Mouse (Mus musculus): ENCODE measurements around the gene Setd2. TPM values are rescaled to one million over a fixed set of nuclear protein-coding genes. Genes with fewer than 3 reads are reported as not detected.

Setd2 gene
- polyA plus RNA-seq, 1 experiment from 2014 or later: 43.3 TPM

- WGBS: 62% methylated on average over 11 of the region's 11 CpGs
- Histone ChIP-seq H3K9ac (peak overlapping the region; percentile 76), H3K4me1 (peaks cover 24% of the 10 kb centered on the region), H3K27ac (0 out of 2 replicates have a peak overlapping the region, but pooled peaks have one; percentile 89), H3K4me2 (replicated peaks) (peak overlapping the region; percentile 93), H3K36me3 (peaks cover 26% of the 10 kb centered on the region), H3K4me3 (peak overlapping the region; percentile 60), H3K27me3 (peaks cover 8% of the 10 kb centered on the region), H3K9me3 (no peaks in the 10 kb centered on the region)
- ATAC-seq (ENCODE audit: low FRiP score, low read depth): no peak
Measured at GRCm38 (mm10) chr9:110625350-110625908, 93.0 kb downstream of the Setd2 start.

DNA sequence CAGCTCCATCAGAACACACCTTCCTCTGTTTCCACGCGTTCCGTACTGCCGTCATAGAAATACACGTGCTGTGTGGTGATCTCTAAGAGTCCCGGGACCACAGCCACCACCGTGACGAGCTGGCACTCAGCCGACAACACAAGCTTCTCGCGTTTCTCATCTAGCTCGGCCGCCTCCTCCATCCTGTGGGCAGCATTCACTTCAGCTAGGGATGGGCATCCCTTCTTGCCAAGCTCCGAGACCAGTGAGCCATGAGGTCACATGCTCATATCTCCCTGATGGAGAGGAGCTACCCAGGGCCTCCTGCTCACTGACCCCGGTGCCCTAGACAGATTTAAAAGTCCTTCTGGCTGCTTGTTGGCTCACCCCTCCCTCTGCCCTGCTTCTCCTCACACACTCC, 97.8 kb downstream of the Setd2 start:
- peaks cover 55% of the 10 kb centered on the region for H3K27me3 ChIP-seq
- no peak overlapping the region for H3K27ac ChIP-seq
- H3K9me3 ChIP-seq: no peaks in the 10 kb centered on the region
- 88% methylated on average over 15 of the region's 15 CpGs for WGBS
- H3K4me1 ChIP-seq: peaks cover 16% of the 10 kb centered on the region; the same call in 1 of the 2 replicates
- H3K36me3 ChIP-seq: no peaks in the 10 kb centered on the region
- H3K4me3 ChIP-seq: no peak overlapping the region
- no peak overlapping the region for H3K4me2 ChIP-seq (replicated peaks)
- ATAC-seq (ENCODE audit: low FRiP score, low read depth): no peak
- H3K9ac ChIP-seq: no peak overlapping the region

GRCm38 (mm10) chr9:110631191-110631590, 98.8 kb downstream of the Setd2 start:
- peak overlapping the region; percentile 39; the same call in 1 of the 2 replicates for H3K9ac ChIP-seq
- H3K27me3 ChIP-seq: peaks cover 62% of the 10 kb centered on the region
- 14% methylated on average over 10 of the region's 10 CpGs for WGBS
- H3K4me2 ChIP-seq (replicated peaks): peak overlapping the region; percentile 63
- no peak overlapping the region for H3K27ac ChIP-seq
- no peaks in the 10 kb centered on the region for H3K9me3 ChIP-seq
- peak overlapping the region; percentile 35 for H3K4me3 ChIP-seq
- 0 out of 2 replicates have a peak, but pooled peaks cover 11% of the 10 kb centered on the region for H3K4me1 ChIP-seq
- H3K36me3 ChIP-seq: no peaks in the 10 kb centered on the region
- ATAC-seq (ENCODE audit: low FRiP score, low read depth): no peak

DNA sequence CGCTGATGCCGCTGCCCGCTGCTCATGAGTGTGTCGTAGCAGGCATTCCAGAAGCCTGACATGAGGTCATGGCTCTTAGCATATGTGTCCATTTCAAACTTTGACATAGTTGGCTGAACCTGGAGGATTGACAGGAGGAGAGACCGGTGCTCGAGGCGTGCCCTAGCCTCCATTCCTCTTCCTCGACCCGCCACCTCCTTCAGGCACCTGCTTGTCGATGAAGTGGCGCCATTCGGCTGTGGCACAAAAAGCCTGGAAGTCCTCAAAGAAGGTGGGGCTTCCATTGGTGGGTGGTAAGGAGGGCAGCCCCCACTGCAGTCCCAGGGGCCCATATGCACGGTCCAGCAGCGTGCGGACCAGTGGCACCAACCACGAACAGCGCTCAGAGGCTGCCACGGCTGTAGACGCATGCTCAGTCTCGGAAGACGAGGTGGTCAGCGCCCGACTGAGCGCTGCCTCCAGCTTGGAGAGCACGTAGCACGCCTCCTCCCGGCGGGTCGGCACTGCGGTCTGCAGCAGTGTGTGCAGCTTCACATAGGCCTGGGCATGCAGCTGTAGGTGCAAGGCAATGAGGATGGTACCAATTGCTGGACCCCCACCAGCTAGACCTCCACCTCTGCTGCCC, 99.4 kb downstream of the Setd2 start:
- 8% methylated on average over 30 of the region's 30 CpGs for WGBS
- peak overlapping the region; percentile 63 for H3K4me2 ChIP-seq (replicated peaks)
- peak overlapping the region; percentile 35 for H3K4me3 ChIP-seq
- H3K4me1 ChIP-seq: 0 out of 2 replicates have a peak, but pooled peaks cover 11% of the 10 kb centered on the region
- H3K36me3 ChIP-seq: no peaks in the 10 kb centered on the region
- peaks cover 65% of the 10 kb centered on the region for H3K27me3 ChIP-seq
- no peak; the same call in 1 of the 2 replicates for ATAC-seq (ENCODE audit: low FRiP score, low read depth)
- H3K27ac ChIP-seq: no peak overlapping the region
- H3K9ac ChIP-seq: no peak overlapping the region
- no peaks in the 10 kb centered on the region for H3K9me3 ChIP-seq

DNA sequence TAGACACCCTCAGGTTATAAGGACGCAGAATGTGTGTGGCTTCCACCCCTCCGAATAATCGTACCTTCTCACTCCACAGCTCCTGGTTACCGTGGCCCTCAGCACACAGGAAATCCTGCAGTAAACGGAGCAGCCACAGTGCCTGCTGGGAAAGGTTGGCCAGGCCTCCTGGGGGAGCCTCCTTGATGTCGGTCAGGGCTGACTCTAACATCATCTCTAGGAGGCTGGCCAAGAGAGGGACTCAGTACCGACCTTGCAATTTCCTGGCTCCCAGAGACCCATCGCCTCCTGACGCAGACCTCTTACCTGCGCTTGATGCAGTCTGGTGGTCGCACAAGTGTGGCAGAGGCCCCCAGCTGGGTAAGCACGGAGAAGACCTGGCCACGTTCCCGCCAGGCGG, 100.3 kb downstream of the Setd2 start:
- no peak overlapping the region for H3K27ac ChIP-seq
- 77% methylated on average over 15 of the region's 15 CpGs for WGBS
- H3K9ac ChIP-seq: no peak overlapping the region
- H3K9me3 ChIP-seq: no peaks in the 10 kb centered on the region
- H3K4me2 ChIP-seq (replicated peaks): no peak overlapping the region
- peaks cover 65% of the 10 kb centered on the region for H3K27me3 ChIP-seq
- 0 out of 2 replicates have a peak, but pooled peaks cover 11% of the 10 kb centered on the region for H3K4me1 ChIP-seq
- H3K4me3 ChIP-seq: no peak overlapping the region
- no peak for ATAC-seq (ENCODE audit: low FRiP score, low read depth)
- no peaks in the 10 kb centered on the region for H3K36me3 ChIP-seq

DNA sequence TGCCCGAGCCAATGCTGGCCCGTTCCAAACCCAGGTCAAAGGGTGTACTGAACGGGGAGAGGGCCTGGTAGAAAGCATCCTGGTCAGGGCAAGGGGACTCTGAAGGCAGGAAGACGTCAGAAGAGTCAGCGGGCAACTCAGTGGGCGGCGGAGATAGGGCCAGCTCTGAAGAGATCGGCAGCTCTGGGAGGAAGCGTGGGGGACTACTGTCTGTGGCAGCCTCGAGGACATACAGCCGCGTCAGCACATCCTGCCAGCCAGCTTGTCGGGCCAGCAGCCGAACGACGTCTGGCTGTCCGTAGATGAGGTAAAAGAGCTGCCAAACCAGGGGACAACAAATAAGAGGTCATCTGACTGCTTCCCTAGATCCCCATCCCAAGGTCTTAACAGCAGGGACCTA, 101.5 kb downstream of the Setd2 start:
- WGBS: 76% methylated on average over 17 of the region's 17 CpGs
- ATAC-seq (ENCODE audit: low FRiP score, low read depth): no peak
- H3K9me3 ChIP-seq: no peaks in the 10 kb centered on the region

GRCm38 (mm10) chr9:110635225-110635624, 102.8 kb downstream of the Setd2 start:
- no peak for ATAC-seq (ENCODE audit: low FRiP score, low read depth)
- Histone ChIP-seq H3K27ac (no peak overlapping the region), H3K36me3 (no peaks in the 10 kb centered on the region), H3K4me2 (replicated peaks) (peak overlapping the region; percentile 23; the same call in 1 of the 2 replicates), H3K4me1 (0 out of 2 replicates have a peak, but pooled peaks cover 11% of the 10 kb centered on the region), H3K4me3 (no peak overlapping the region), H3K27me3 (peaks cover 60% of the 10 kb centered on the region), H3K9me3 (no peaks in the 10 kb centered on the region), H3K9ac (no peak overlapping the region)
- 9% methylated on average over 19 of the region's 19 CpGs for WGBS

More for the DNA sequence above, 101.5 kb downstream of the Setd2 start:
- Histone ChIP-seq H3K9ac (no peak overlapping the region), H3K36me3 (no peaks in the 10 kb centered on the region), H3K27me3 (peaks cover 65% of the 10 kb centered on the region), H3K4me1 (0 out of 2 replicates have a peak, but pooled peaks cover 11% of the 10 kb centered on the region), H3K27ac (no peak overlapping the region), H3K4me3 (no peak overlapping the region), H3K4me2 (replicated peaks) (no peak overlapping the region)

DNA sequence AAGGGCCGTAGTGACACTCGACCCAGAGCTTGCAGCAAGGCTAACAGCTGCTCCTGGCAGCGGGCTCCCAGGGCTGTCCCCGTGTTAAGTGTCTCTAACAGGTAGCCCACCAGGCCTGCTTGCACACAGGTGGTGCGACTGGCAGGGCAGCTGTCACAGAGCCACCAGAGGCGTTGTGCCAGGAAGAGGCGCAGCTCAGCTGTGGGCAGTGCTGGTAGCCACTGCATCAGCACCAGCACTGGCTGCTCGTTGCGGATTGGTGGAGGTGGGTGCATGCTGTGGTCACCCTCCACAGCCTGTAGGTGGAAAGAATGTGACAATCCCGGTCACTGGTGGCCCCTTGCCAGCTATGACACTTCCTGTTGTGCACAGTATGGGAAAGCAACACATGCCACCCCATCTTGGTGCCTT, 106.2 kb downstream of the Setd2 start:
- Histone ChIP-seq H3K27me3 (peaks cover 26% of the 10 kb centered on the region), H3K4me1 (0 out of 2 replicates have a peak, but pooled peaks cover 3% of the 10 kb centered on the region), H3K36me3 (no peaks in the 10 kb centered on the region), H3K4me3 (no peak overlapping the region), H3K4me2 (replicated peaks) (no peak overlapping the region), H3K9ac (no peak overlapping the region), H3K9me3 (no peaks in the 10 kb centered on the region), H3K27ac (no peak overlapping the region)
- 76% methylated on average over 10 of the region's 10 CpGs for WGBS
- no peak for ATAC-seq (ENCODE audit: low FRiP score, low read depth)

DNA sequence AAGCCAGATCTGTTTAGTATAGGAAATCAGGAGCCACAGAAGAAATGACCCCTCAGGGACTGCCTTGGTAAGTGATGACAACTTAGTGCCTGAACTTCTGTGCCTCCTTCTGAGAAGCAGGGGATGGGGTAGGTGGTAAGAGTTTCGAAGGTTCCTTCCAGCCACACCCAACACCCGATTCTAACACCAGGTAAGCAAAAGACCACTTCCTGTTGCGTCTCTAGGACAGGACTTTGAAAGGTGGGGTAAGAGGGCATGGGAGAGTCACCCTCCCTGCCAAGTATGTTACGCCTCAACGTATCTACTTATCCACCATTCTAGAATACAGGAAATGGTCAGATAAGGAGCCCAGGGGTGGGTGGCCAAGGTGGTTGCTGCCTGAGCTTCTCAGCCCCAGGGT, 108.6 kb downstream of the Setd2 start:
- 81% methylated on average over 5 of the region's 5 CpGs for WGBS

GRCm38 (mm10) chr9:110642812-110643524, 110.6 kb downstream of the Setd2 start:
- Histone ChIP-seq H3K4me2 (replicated peaks) (no peak overlapping the region), H3K4me1 (no peaks in the 10 kb centered on the region), H3K27ac (no peak overlapping the region), H3K27me3 (no peaks in the 10 kb centered on the region), H3K36me3 (no peaks in the 10 kb centered on the region), H3K4me3 (no peak overlapping the region), H3K9ac (no peak overlapping the region), H3K9me3 (no peaks in the 10 kb centered on the region)
- ATAC-seq (ENCODE audit: low FRiP score, low read depth): no peak
- WGBS: 47% methylated on average over 5 of the region's 5 CpGs

More for the DNA sequence above, 108.6 kb downstream of the Setd2 start:
- no peak for ATAC-seq (ENCODE audit: low FRiP score, low read depth)
- Histone ChIP-seq H3K27ac (no peak overlapping the region), H3K9me3 (no peaks in the 10 kb centered on the region), H3K9ac (no peak overlapping the region), H3K4me2 (replicated peaks) (no peak overlapping the region), H3K4me3 (no peak overlapping the region), H3K36me3 (no peaks in the 10 kb centered on the region), H3K4me1 (no peaks in the 10 kb centered on the region), H3K27me3 (peaks cover 5% of the 10 kb centered on the region; the same call in 1 of the 2 replicates)

DNA sequence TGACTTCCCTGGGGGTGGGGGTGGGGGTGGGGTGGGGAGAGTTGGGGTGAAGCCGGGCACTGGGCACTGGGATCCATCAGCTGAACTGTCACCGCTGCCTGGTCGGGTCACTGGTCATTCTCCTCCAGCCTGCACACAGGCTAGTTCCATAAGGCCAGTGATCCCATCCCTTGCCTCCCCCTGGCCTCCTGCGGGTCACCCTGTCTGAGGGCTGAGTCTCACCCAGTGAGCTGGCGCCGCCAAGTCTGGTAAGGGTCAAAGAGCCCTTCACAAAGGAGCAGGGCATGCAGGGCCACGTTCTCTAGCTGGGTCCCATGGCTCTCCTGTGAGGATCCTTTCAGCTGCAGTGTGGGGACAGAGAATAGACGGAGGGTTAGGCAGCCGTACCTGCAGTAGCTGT, 111.4 kb downstream of the Setd2 start:
- no peak overlapping the region for H3K27ac ChIP-seq
- H3K9me3 ChIP-seq: no peaks in the 10 kb centered on the region
- no peaks in the 10 kb centered on the region for H3K36me3 ChIP-seq
- no peak overlapping the region for H3K4me2 ChIP-seq (replicated peaks)
- H3K9ac ChIP-seq: no peak overlapping the region
- H3K4me3 ChIP-seq: no peak overlapping the region
- ATAC-seq (ENCODE audit: low FRiP score, low read depth): no peak
- WGBS: 57% methylated on average over 9 of the region's 9 CpGs
- no peaks in the 10 kb centered on the region for H3K4me1 ChIP-seq
- H3K27me3 ChIP-seq: no peaks in the 10 kb centered on the region

- Histone ChIP-seq H3K9ac (no peak overlapping the region), H3K36me3 (no peaks in the 10 kb centered on the region), H3K27ac (no peak overlapping the region), H3K9me3 (no peaks in the 10 kb centered on the region), H3K4me1 (no peaks in the 10 kb centered on the region), H3K4me3 (no peak overlapping the region), H3K4me2 (replicated peaks) (no peak overlapping the region), H3K27me3 (no peaks in the 10 kb centered on the region)
- ATAC-seq (ENCODE audit: low FRiP score, low read depth): no peak
- 83% methylated on average over 10 of the region's 10 CpGs for WGBS
Measured at GRCm38 (mm10) chr9:110644295-110644694, 111.9 kb downstream of the Setd2 start.

Data from limb, embryonic 13.5 days (tissue).